Mouse (Mus musculus): ENCODE measurements around the gene Gm10428.
"Not testable (repeated sequence)": the region's sequence is repeated elsewhere in the genome, so short reads cannot be mapped to it uniquely, and the experiment has no call there.

Gene Gm10428

DNA sequence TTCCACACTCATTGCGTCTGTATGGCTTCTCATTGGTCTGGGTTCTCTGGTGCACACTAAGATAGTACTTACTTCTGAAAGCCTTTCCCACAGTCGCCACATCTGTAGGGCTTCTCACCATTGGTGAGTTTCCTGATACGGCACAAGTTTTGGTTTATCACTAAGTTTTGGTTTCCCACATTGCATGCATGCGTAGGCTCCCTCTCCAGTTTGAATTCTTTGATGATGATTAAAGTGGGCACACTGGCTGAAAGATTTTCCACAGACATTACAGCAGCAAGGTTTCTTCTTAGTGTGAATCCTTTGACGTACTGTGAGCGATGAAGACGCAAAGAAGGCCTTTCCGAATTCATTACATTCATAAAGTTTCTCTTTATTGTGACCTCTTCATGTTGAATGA, at the start of gene Gm10428:
TSS of gene Gm10428 (plus strand) at position 321 of the 400 bp plus-strand sequence.
- DNase-seq, result no peak

DNA sequence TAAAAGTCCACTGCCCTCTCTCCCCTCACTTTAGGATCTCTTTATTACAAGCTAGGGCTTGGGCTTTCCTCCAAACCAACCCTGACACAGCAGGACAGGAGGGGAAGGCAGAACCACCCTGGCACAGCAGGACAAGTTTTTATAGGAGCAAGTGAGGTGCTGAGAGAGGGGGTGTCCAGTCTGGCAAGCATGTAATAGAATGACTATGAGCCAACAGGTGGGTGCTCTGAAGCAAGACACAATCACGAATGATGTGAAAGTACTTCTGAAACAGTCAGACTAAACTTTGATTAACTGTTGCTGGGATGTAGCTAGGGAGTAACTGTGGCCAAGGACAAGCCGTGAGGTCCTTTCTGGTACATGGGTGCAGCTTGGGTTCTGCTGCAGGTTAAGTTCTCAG, 46.8 kb upstream of the Gm10428 start:
- no peak for DNase-seq

DNA sequence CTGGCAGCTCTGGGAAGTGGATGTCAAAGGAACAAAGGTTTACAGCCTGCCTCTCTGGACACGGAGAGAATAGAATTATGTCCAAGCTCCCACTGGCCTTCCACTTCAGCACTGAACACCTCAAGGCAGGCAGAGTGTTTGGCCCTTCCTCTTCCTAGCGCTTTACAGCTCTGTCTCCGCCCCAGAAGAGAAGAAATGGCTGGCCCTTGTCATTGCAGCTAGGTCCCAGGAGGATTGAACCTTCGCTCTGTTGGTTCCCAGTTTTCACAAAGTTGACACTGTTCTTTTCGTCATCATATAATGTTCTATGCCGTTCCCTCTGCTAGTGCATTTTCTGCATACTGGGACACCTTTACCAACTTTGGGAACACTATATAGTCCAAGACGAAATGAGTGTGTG, 44.6 kb upstream of the Gm10428 start:
- no peak for DNase-seq

DNA sequence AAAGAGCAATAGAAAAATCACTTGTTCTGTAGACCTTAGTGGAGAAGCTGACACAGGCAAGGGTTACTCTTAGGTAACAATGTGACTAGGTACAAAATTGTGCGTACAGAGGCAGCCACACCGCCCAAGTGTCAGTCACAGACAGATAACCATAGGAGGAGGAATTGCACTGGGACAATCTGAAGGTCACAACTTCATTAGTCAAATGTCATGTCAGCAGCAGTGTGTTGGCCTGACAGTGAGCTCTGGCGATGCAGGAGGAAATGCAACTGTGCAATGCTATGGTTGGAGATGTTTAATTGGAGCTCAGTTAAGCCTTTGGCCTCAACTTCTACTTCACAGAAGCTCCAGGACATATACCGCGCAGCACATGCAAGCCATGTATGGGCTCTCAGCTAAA, 42.2 kb upstream of the Gm10428 start:
- no peak for DNase-seq

DNA sequence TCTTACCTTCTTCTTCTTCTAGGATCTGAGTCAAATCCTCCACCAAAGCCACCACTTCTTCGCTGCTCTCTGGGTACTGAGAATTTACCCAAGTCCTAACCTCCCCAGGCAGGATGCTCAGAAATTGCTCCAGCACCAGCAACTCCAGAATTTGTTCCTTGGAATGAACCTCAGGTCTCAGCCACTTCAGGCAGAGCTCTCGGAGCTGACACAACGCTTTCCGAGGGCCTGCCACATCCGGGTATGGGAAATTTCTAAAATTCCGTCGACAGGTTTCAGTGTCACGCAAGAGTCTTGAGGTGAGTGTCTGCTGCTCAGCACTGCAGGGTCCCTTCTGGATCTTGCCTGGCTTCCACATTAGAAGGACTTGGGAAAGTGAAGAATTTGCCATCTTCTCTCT, 24.6 kb upstream of the Gm10428 start:
- no peak for DNase-seq

DNA sequence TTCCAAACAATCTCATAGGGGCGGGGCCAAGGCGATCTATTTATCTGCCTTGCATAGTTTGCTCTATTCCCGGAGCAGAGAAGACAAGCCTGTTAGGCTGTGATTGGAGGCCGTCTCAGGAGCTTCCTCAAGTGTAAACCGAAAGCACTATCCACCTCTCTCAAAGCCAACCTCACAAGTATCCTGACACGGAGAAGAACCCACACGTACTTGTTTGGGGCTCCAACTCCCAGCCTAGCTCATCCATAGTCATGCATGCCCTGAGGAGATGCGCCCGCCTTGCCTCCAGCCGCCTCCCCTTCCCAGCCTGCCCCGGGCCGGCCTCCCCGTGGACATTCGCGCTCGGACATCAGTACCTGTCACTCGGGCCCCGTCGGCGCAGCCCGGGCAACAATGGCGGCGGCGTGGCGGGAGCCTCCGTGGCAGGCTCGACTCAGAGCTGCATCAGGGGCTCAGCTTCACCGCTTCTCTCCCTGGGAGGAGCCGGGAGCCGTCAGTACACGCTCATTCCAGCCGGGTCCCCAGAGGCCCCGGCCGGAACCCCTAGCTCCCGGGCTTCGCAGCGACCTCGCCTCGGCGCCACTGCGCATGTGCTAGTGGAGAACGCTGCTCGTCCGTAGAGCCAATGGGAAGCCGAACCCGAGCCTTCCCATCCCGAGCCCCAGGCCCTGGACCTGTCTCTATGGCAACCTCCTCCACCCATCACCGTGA, 21.4 kb upstream of the Gm10428 start, which contains the start of gene Zfp287:
TSS of gene Zfp287 (minus strand) at position 595 of the 711 bp plus-strand sequence.
- peak; percentile 74 for DNase-seq

DNA sequence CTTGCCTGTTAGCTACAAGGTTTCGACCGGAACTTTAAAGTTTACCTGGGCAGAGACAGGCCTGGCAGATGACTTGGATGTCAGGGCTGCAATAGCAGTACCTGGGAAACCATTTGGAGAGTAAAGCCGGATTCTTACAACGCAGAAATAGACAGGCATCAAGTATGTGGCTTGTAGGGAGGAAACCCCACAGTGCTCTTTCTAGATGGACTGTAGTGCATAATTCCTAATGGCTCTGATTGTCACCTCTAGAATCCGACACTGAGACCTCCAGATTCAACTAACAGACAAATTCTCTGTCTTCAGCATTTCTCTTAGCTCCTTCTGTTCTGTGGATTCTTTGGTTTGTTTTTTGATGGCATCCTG, 20.9 kb upstream of the Gm10428 start:
- DNase-seq, result no peak

DNA sequence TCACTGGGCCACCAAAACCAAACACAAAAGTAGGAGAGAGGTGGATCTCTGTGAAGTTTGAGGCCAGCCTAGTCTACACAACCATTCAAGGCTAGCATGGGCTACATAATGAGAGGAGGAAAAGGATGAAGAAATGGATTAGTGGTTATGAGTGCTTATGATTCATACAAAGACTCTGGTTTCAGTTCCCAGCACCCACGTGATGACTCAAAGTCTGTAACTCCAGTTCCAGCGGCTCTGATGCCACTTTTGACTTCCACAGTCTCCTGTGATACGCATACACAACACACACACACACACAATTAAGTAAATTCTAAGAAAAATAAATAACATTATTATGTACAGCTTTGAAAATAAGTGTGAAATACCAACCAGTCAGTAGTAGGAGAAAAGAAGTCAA, 20.2 kb upstream of the Gm10428 start:
- DNase-seq, result no peak

DNA sequence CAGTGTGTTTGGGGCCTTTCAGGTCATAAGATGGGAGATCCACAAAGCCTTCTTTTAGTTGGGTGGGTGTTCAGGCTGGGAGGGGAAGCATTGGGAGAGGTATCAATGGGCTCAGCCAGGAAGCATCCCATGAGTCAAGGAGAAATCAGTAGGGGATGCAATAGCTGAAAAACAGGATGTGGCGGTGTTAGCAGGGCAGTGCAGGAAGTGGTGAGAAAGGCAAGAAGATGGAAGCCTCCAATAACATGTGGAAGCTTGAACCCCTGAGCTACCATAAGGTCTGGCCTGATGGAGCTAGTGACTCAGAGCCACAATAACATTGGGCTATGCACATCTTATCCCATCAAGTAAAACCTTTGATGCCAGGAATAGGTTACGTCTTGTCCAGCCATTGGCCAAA, 11.7 kb upstream of the Gm10428 start:
- DNase-seq, result no peak

DNA sequence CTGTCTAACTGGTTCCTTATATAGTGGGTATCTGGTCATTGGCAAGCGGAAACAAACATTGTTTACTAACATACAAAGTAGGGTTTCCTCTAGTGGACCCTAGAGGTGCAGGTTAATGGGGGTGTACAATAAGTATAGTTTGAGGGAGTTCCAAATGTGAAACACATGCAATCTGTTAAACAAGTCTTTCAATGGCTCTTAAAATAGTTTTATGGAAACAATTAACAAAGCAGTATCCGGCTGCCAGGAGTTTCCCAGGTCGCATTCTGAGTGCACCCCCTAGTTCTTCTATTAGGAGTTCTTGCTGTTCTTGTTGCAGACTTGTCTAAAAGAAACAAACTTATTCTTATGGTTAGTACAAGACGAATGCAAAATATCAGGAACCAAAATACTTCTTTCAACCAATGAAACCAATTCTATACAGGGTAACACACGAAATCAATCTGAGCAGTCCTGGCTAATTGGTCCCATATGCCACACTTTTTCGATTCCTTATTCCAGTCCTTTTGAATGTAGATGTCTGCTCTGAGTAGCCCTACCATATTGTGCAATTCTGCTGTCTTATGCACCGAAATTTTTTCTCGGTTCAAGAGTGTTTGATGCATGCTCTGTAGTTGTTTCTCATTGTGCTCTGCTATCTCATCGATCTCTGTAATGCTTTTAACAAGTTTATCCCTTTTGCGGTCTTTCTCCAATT, 10.5 kb upstream of the Gm10428 start:
- DNase-seq, result no peak

DNA sequence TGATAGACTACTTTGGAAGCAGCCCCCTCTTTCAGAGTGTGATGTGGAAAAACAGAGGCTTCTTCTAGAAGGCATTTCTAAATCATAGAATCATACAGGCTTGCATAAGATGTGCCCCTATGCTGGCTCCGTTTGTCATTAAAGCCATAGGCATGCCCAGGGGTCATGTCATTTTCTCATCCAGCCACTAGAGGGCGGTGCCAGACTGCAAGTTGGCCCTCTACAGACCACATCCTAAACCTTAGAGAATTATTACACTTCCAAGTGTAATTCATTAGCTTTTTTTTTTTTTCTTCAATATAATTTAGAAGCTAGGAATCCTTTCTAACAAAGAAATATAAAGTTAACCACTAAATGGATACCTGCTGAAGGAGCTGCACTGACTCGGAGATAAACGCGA, 8.8 kb upstream of the Gm10428 start:
- DNase-seq, result peak; percentile 71

DNA sequence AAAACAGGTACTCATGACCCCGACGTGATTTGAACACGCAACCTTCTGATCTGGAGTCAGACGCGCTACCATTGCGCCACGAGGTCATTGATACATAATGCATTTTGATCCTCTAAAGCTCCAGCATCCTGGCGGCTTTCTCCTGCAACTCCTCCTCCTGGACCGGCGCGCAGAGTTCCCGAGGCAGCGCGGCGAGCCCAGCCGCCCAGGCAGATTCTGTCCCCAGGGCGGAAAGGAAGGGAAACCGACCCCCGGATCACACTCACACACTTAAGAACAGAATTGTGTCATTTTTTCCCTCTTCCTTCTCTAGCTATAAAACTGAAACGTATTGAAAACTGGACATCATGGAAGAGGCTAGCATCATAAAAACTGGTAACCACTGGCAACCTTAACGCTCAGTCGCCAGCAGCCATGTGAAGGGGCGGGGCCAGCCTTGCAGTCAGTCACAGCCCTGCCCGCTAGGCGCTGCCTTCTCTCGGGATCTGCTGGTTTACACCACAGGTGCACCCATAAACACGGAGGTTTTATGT, 6.8 kb upstream of the Gm10428 start:
- DNase-seq, result peak; percentile 62

DNA sequence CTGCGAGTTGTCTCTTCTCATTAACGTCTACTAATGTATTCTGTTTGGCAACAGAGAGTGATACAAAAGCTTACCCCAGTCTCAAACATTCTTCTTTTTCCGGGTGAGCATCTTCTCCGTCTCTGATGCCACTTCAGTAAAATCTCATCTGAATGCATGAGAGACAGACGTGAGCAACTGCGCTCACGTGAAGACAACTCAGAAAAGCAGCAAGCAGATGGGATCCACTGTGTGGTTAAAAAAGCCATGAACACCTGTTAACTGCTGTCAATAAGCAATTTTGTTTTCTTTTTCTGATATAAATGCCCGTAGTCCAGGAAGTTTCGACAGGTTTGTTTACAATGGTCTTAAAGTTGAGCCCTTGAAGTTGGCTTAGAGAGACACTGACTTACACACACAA, 5.7 kb upstream of the Gm10428 start:
- no peak for DNase-seq

DNA sequence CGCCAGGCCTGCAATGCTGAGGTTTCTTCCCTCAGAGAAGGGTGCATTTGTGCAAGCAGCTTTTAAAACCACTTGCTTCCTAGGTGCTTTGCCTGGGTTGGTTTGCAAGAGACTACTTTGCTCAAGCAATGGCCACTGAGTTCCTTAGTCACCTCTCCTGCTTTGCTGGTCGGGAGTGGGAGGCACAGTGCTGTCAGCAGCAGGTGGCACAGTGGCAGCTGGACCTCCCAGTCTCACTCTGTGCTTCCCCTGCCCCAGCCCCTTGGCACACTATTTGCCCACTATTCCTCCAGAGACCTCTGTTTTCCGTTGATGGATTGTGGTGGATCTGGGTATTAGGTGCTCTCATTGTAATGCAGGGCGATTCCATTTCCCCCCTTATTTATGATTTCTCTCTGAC, 4.8 kb upstream of the Gm10428 start:
- DNase-seq, result no peak

DNA sequence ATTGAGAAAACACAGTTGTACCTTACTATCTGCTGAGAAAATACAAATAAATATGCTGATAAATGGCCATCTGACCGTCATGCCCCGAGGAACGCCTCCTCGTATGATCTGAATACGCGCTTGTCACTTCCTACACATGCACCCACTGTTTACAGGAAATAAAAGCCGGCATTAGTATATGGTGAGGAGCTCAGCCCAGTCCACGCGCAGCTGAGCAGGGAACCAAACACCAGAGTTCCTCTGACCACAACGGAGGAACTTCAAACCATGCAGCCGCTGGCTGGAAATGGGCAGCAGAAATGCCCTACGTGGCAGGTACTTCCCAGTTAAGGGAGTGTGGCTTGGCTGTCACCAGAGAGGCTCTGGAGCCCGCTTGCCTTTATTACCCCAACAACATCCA, 3.5 kb upstream of the Gm10428 start:
- not testable (repeated sequence) for DNase-seq

DNA sequence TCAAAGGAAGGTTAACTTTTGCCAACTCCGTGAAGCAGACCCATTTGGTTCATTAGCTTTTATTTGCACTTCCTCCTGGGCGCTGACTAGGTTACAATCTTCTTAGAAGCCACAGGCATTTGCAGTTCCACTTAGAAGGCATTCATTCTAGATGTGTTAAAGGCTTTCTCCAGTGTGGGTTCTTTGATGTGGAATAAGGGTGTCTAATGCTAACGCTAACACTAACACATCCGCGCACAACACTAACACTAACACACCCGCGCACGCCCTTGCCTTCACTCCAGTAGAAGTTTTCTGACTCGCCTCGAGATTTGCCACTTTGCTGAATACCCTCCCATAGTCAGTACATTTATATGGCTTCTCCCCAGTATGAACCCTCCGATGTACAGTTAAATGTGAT, 709 bp upstream of the Gm10428 start:
- DNase-seq, result no peak

DNA sequence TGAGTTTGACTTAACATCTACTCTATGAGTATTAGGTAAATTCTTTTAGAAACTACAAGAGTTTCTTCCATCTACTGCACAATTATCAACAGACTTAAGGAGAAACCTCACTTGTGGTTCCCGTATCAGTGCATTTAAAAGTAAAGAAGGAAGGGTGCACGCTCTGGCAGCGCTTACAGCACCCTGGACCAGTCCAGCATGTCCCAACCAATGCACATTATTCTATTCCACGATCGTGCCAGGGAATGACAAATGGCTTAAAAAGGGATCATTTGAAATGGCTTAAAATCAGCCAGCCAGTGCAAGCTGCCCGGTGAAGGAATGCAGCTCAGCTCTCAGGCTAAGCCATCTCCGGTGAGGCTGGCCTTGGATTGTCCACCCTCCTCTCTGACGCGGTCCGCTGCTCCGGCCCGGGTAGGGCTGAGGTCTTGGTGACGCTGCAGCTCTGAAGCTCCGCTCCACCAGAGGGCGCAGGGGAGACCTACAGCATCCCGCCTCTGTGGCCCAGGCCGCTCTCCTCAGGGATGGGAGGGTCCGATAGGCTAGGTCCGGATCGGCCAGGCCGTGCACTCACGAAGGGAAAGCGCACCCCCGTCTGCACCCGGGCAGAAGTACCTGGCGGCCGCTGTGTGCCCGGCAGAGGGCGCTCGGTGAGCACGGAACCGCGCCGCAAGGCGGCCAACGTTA, 3.7 kb downstream of the Gm10428 start:
- peak; percentile 99 for DNase-seq

DNA sequence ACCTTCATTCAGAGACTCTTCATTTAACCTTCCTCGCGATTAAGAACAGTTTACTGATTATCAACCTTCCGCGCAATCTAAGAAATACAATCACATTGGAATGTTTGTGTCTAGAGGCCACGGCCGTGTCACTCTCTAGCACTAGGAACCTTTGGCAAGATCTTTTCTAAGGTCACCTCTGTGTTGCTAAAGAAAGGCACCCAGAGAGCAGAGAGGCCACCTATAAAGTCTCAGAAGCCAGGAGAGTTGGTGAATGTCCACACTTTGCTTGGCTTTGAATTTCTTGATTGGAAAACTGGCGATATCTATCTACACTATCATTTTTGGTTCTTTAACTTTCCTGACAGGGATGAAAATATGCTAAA, 4.2 kb downstream of the Gm10428 start:
- no peak for DNase-seq

DNA sequence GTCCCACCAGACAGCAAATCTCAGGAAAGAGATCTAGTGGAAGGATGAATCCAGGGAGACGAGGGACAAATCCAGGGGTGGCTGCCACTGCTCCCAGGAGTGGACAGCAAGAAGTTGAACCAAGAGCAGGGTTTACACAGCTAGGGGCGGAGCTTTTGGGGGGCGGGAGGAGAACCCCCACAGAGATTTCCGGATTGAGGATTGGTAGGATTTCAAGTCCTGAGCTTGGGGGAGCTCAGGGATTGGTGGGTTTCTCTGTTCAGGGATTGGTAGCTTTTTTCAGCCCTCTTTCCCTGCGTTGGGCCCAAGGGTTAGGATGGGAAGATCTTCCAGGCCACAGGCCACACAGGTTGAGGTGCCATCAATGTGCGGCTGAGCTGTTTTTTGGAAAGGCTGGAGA, 5.0 kb downstream of the Gm10428 start:
- no peak for DNase-seq

DNA sequence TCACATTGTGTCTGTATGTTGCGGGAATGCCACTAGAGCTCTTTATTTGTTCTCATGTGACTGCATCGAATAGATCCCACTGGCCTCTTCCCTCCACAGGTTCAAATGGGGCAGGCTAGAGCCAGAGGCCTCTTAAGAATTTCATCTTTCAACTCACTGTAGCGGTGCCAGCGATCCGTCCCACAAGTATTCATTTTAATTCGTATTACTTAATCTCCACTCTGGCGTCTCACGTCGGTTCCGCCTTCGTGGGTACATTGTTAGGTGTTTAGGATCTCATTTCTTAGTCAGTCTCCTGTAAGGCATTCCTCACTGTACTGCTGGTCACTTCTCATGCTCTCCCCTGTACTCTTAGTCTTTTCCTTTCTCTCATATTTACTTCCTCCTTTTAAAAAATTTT, 5.6 kb downstream of the Gm10428 start:
- DNase-seq, result no peak

DNA sequence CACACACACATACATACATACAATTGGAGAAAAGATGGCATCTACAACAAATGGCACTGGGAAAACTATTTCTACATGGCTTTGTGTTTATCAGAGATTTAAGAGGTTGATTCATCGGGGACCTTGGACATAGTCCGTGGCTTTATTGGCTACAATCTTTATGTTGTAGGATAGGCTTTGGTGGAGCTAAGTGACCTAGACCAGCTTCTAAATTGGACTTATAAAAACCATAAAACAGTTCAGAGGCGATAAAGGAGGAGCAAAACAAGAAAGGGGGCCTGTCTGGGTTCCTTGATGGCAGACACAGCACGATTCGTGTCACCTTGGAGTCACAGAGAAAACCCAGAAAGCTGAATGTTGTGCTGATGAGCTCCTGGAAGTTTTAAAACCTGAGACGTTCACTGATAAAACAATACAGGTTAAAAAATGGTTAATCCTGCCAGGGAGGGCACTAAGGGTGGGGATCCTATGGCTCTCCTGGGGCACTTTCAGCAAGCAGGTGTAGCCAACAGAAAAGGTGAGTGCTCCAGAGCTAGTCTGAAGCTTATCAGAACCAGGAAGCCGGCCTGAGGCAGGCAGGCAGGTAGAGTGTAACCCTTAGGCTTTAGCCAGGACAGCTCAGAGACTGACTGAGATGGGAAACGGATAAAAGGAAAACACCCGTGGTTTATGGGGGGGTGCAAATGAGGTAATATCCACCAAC, 8.0 kb downstream of the Gm10428 start:
- DNase-seq, result no peak

DNA sequence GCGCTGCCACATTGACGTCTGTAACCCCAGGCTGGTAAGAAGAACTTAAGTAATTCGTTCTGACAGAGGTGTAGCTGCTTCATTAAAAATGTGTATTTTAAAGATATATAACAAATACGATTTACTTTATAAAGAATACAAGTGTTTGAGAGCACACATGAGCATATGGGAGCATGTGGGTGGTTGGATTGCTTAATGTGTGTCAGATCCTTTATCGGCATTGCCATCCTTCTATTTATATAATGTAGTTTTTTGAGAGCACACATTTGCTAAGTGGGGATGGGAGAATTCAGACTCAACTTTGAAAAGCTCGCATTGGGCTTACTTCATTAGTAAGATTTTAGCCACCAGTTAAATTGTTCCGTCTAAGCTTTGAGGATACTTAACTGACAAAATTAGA, 23.6 kb downstream of the Gm10428 start:
- DNase-seq, result no peak

DNA sequence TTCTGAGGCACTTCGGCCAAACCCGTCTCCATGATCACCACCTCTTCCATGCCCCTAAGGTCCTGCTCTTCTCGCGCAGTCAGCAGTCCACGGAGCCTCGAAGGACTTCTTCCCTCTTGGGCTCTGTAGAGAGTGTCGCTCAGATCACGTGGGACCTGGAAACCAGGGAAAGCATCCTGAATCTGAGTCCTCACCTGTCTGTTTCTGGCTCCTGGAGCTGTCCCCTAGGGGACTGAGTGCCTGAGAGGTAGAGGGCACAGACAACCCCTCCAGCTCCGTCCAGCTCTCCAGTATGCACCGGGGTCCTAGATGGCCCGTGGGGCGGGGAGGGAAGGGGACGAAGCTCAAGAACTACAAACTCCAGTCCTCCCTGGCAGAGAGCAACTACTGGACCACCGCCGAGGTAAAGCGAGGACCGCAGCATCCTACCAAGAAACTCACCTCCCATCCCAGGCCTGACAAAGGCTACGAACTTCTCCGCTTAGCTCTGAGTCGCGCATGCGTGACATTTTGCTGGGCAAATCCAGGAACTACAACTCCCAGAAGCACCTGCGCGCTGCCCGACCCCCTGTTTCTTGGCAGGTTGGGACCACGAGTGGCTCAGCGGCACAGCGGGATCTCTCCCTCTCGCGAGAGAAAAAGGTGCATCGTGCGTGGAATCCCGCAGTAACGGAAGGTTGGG, 36.2 kb downstream of the Gm10428 start, which contains the start of gene Zfp286:
TSS of gene Zfp286 (minus strand) at position 528 of the 682 bp plus-strand sequence.
- peak; percentile 60 for DNase-seq
